Mouse (Mus musculus) cerebellum, postnatal 36 days (tissue): Measurements from ENCODE around the gene Epha3.
A peak's percentile ranks its signal among the peaks of the same experiment; 100 is the strongest.

Experiments
- DNase-seq, 2 experiments: peaks; one replicate each; pipeline ENCODE4 v3.0.0; 2021 to 2022; ENCODE audit warnings: mixed read lengths in 2 of 2

The Epha3 gene

DNA sequence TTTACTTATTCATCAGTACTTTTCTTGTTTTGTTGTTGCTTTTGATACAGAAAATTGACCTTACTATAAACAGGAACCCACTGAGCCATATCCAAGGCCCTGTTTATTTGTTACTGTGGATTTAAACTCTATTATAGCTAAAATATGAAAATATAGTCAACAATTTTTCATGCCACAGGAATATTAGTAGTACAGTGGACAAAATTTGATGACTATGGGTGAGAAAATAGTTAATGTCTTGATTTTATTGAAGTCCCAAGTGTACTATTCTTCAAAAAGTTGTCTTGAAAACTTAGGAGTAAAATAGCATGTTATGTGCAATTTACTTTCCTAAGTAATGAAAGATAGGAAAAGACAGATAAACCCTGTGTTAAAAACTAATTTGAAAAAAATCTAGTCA is 217.4 kb downstream of the Epha3 start:
- no peak for DNase-seq

DNA sequence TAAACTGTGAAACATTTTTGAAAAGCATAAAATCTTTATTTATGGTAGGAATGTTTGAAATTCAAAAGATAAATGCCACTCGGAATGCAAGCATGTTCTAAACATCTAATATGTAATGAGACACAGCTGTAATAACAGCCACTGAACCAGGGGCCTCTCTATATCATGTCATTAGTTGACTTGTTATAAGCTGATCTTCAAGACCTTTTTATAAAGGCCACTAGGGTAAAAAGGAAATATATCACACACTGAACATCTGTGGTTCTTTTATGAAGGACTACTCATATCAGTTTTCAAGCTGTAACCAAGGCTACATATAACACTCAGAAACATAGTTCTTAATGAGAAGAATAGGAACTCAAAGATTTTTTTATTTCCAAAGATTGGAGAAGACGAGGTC is 221.3 kb downstream of the Epha3 start:
- no peak for DNase-seq

DNA sequence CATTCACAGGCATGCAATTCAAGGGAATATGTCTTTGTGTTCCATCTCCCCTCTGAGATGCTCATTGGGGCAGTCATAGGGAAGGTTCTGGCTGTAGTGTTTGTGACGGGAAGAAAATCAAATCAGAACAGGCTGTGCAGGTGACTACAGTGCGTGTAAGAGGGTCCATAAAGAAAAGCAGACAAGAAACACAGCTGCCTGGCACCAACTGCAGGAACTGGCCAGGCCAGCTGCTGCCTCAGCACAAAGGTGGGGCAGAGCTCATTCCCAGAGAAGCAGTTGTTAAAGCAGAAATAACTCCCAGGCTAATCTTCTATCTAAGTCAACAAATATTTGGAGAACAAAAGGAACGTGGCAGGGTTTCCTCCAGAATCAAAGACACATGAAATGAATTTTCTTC is 222.4 kb downstream of the Epha3 start:
- no peak for DNase-seq

DNA sequence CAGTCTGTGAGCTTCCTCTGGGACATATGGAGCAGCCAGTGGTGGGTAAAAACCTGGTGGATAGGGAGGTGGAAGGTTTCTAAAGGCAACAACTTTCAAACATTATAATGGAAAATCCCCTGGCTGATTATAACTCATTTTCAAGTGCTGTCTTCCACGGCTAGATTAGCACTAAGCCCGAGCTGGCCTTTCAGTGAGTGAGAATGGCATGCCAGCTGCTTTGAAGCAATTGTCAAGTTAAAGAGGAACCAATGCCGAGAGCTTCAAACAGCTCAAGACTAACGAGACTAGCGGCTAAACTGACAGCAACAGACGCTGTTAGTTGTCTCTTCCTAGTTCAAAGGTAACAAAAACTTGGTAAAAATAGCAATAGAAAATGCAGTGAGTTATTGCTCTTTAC is 225.3 kb downstream of the Epha3 start:
- no peak for DNase-seq

DNA sequence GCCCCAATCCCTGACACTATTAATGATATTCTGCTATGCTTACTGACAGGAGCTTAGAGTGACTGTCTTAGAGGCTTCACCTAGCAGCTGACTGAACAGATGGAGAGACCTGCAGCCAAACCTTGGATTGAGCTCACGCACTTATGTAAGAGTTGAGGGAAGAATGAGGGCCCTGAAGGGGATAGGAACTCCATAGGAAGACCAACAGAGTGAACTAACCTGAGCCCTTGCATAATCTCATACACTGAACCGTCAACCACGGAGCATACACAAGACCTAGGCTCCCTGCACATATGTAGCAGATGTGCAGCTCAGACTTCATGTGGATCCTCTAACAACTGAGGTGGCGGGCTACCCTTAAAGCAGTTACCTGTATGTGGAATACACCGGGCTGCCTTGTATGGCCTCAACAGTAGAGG is 230.2 kb downstream of the Epha3 start:
- peak; percentile 58 to 60 for DNase-seq

DNA sequence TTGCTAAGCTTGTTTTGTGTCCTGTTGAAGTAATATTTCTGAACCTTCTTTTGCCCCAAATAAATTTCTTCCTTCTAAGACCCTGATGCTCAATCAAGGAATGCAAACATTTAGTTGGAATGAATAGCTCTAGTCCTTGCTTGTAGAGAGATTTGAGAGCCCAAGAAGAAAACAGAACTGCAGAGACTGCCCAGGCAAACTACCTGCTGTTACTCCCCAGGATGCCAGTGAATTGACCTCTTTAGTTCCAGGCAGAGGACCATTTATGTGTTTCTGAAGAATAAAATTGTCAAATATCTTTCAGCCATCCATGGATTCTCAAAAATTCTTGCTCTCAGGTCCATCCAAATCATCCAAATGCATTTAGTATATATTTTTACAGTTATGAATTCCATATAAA is 238.7 kb downstream of the Epha3 start:
- DNase-seq = peak; percentile 9 to 23

DNA sequence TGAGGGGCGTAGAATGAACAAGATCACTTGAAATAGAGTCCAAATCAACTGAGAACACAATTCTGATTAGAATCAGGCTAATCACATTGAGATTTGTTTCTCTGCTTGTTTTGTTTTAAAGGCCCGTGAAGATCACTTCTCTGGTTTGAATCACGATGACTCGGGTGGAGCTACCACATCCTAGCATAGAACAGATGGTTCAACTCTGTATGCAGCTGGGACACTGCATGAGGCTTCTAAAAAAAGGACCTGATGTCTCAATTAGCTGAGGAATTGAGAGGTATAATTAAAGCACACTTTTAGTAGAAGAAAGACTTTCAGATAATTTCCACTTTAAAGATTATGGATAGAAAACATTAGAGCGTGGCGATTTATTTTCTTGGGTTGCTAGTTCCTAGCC is 242.1 kb downstream of the Epha3 start:
- DNase-seq = peak; percentile 7 to 23

DNA sequence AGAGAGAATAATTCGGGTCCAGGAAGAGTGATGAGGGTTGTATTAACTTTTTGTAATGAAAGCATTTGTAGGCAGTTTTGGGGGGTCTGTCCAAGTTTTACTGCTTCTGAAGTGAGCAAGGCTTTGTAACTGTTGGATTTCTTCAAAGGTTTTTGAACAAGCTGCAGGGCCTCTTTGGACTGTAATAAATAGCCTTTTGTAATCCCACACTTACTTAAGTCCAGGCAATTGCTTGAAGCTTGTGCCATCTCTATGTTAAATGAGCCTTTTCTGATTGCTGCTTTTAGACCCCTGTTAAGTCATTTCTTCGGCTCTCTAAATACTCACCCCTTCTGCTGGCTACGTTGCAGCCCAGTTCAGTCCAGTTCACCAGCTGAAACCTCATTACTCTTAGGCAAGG is 248.6 kb downstream of the Epha3 start:
- DNase-seq = no peak

DNA sequence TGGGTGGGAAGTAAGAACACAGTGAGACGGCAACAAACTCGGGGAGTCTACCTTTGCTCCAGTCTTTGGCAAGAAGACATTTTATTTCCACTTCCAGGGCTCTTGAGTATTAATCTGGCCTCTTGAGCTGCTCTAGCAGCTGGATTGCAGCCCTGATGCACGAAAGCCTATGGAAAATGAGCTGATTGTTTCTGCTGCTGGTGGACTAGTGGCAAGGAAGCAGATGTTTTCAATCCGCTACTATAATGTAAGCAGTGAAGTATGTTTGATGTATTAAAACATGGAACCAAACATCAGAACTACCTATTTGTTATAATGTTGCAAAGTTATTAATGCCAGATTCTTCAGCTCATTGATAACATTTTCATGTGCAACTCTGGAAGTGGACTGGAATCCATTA is 251.0 kb downstream of the Epha3 start:
- DNase-seq = no peak

DNA sequence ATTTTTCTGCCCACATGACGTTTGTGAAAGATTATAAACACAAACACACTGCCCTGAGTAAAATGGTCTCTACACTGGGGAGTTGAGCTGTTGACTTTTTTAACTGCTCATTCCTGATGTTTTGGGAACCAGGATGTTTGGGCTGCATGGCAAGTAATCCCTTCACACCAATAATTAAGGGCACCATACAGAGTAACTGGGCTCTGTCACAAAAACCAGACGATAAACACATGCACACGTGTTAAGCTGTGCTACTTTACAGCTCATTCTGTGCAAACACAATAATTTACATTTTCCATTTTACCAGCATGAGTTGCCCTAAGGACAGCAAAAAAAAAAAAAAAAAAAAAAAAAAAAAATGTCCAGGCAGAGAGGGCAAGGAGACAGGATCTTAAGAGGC is 263.7 kb downstream of the Epha3 start:
- no peak for DNase-seq

DNA sequence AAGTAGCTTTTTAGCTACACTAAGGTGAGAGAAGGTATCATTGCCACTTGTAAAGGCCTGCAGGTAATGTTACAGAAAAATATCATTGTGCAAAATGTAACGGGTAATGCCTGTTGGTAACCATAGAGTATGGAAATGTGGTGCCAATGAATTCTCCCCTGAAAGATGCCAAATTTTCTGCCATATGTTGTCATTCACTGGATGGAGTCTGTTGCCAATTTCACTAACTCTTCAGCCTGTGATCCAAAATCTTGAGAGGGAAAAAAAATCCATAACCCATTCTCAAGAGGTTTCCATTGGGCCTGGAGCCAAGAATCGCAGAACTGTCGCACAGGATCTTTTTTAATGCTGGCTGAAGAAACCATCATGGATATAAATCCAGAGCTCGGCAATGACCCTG is 269.3 kb downstream of the Epha3 start:
- DNase-seq = peak; percentile 6 to 10

DNA sequence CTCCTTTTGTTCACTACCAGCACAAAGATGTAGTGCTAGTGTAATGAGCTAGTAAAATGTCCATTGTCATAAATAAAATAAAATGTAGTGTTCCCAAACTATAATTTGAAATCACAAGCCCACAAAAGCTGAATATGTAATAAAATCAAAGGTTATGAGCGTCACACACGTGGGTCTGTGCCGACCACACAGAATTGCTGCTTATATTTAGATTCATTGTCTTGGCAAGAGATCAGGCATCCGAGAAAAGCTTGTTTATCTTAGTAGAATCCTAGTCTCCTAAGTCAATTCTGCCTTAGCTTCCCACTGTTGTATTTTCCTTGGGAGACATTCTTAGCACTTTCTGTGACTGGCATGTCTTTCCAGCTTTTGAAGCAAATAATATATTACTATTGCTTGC is 294.2 kb downstream of the Epha3 start:
- DNase-seq = no peak

DNA sequence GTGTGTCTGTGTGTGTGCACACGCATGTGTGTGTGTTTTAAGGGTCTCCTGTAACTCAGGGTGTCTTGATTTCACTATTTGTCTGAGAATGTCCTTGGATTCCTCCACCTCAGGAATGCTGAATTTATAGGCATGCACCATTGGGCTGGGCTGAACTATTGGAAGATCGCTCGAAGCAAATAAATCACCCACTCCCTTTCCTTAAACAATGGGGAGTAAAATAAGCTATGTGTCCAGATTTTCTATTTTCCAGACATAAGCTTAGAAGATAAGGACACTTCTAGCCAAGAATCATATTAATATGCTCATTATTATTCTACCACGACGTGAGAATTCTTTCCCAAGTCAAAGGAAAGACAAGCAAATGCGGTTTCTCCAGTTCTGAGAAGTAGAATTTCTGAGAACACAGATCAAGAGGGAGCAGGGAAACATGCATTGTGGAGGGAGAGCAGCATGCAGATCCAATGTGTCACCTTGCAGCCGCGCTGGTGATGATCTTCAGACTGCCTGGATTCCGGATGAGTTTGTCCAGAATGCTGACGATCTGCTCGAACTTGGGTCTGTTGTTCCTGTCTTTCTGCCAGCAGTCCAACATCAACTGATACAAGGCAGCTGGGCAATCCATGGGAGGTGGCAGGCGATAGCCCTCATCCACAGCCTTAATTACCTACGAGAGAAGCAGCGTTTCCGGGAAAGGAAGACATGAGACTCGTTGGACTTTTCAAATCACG is 297.7 kb downstream of the Epha3 start:
- DNase-seq = peak; percentile 43 to 46

DNA sequence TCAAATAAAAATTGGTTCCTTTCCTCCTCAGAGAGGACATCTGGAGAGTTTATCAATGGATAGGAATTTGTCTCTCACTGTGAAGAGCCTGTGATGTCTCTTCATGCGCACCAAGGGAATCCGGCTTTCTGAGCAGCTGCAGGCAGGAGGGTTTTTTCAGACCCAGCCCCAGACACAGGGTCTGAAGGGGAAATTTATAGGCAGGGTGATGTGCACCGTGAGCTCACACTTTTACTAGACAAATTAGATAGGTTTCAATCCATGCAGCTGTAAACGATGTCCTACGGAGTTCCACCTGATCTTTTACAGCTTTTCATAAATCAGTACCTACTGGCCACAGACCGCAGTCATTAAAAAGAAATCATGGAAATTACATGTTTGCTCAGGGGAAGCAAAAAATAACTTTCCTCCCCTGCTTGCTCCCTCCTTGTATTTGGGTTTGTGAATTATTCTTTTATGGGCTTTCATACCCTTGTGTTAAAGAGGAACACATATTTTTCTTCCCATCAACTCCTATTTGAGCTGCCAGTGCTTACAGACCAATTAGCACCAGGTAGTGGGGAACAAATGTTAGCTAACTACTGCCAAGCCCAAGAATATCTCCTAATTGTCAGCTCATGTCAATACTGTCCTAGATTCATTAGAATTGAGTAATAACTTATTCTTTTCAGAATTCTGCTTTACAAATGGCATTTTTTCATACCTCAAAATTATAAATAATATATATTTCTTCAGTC is 307.4 kb downstream of the Epha3 start:
- no peak for DNase-seq

DNA sequence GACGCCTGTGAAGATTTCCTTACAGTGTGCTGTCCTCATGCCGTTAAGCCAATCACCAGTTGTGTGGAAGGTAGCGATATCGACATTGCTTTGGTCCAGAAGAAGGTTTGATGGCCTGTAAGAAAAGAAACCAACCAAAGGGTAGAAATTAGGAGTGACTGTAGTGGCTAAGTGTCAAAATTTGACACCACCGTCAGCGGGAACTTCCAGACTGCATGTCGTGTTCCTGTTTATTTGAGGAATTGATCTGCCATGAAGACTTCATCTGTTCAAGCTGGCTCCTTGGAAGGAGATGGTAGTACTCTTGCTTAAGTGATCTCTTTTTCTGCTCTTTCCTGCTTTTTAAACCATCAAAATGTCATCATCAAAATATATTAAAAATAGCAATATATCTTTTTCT is 311.4 kb downstream of the Epha3 start:
- no peak for DNase-seq

DNA sequence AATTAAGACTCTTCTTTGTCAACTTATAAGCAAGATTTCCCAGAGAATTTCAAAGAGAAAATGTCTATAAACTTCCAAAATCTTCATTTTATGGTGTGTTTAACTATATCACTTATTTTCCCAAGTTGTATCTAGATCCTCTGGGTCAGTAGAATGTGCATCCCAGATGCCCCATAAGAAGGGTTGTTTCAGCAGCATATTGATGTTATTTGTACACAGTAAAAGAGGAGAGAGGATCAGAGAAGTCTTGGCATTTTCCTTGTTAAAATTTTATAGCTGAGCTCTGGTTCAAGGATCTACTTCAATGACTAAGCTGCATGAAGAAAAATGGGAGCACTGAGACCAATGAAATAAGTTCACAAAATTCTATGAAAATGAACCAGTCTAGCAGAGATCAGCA is 324.5 kb downstream of the Epha3 start:
- no peak for DNase-seq

DNA sequence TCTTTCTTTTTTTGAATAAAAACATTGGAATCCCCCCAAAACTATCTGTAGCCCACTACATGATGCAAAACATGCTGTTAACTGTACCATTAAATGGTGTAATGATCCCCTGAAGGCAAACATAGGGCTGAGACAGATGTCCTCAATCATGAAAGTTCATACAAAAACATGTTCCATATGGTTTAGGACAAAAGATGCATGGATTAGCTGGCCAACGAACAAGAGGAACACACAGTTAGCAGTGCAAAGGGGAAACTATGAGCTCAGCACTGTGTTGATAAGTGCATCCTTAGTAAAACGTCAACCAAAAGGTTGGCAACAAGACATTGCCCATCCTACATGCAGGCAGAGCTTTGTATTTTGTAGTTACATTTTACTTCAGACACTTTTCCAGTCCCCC is 335.2 kb downstream of the Epha3 start:
- no peak for DNase-seq

DNA sequence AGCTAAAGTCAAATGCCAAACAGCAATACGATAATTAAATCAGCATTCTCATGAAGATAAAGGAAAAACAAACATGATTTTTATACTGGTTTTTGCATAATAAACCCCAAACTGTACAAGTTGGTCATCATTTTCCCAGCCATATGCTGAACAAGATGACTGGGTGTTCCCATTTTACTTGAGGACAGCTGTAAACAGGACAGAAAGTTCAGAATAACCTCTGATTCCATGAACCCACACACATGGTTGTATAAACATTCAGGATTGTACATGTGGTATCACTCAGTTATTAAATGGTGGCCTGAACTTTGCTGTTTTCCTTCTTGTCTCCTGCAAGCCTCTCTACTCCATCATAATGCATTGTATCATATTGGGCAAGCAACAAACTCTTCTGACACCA is 346.3 kb downstream of the Epha3 start:
- no peak for DNase-seq

DNA sequence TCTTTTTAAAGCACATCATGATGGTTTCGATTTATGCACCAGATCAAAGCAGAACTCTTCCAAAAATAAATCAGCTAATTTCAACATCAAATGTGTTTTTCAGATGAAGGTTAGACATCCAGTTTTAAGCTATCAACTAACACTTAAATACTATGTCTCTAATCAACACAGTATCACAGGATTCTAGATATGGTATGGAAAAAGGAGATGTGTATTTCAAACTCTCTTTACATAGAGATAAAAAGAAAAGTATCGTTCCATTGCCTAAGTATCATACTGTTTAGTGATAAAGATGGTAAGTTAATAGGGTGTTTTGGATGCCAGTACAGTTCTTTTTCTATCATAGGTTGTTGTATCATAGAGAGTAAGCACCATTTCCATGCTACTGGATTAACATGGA is 353.9 kb downstream of the Epha3 start:
- no peak for DNase-seq

DNA sequence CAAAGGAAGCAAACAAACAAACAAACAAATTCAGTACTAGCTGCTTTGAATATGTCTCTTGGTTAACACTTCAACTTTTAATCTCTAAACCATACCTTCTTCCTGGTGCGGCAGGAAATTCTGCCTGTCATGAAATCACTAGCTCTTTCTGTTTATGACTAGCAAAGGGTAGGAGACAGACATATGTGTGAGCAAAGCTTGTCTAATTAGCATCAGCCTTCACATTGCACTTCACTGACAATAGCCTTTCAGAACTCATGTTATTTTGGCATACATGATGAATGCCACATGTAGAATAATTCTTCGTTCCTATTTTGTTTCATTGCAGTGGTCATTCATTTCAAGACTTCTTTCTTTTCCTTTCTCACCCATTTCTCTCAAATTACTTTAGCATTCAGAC is 357.5 kb downstream of the Epha3 start:
- DNase-seq = no peak

DNA sequence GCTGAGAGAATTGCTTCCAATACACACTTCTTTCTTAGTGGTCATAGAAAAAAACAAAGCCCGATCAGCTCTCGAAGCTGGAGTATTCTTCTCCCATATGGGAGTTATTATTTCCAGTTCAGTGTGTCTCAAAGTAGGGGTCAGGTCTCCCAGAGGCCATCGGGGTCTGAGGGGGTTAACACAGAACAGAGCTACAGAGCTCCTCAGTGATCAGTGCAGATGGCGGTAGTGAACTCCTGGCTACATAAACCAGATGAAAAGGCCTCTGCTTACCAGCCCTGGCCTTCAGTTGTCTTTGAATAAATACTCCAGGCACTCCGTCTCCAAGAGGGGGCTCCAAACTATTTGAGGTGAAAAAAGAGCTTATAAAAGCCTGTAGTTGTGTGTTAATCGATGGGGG is 362.5 kb downstream of the Epha3 start:
- DNase-seq = no peak

DNA sequence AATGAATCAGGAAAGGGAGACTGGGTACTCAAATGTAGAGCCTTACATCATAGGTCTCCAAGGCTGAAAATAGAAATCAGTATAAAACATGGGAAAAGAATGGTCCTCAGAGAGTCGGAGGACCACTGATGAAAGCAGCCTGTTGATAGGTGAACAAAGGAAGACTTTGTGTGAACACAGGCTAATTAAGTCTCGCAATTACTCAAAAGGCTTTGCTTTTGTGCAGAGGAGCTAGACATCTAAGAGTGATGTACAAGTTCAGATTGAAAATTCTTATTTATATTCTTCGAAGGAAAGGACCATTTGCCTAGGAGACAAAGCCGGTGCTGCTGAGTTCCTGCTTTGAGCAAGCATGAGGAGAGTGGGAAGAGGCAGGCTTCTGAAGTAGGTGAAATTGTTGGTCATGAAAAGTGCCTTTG is 363.0 kb downstream of the Epha3 start:
- no peak for DNase-seq
